Mouse (Mus musculus) MEL (cell line): ENCODE measurements around the gene Ror2. TPM values are rescaled to one million over a fixed set of nuclear protein-coding genes. Genes with fewer than 3 reads are reported as not detected.

Experiments
- DNase-seq: peaks from one replicate; pipeline ENCODE4 v3.0.0; 2011; ENCODE audit warnings: low read depth, low spot score
- H3K27ac ChIP-seq: 2 replicates; pipeline ENCODE4 v1.5.1; 2012; ENCODE audit warnings: low read depth, mild to moderate bottlenecking, control low read depth, low read length, moderate library complexity; ENCODE audit not compliant: control insufficient read depth
- H3K27me3 ChIP-seq, 2 experiments: fragments of 150-350 bp in 1 of 2; sonication (generic) in 1 of 2; 2 replicates each; pipeline ENCODE4 v1.6.1; 2012; ENCODE audit warnings: low read length in 2 of 2, mild to moderate bottlenecking in 2 of 2, improper control_type of control experiment in 1 of 2, moderate library complexity in 1 of 2; ENCODE audit not compliant: insufficient read depth in 2 of 2, control insufficient read depth in 1 of 2
- H3K36me3 ChIP-seq, 2 experiments: 2 replicates each; pipeline ENCODE4 v1.6.1; 2012 to 2014; ENCODE audit warnings: low read length in 2 of 2, improper control_type of control experiment in 1 of 2, inconsistent platforms in 1 of 2, mild to moderate bottlenecking in 1 of 2; ENCODE audit not compliant: insufficient read depth in 2 of 2, control insufficient read depth in 1 of 2
- H3K4me1 ChIP-seq, 2 experiments: fragments of 150-350 bp in 1 of 2; sonication (generic) in 1 of 2; 2 replicates each; pipeline ENCODE4 v1.6.1; 2012; ENCODE audit warnings: low read length in 2 of 2, improper control_type of control experiment in 1 of 2, mild to moderate bottlenecking in 1 of 2; ENCODE audit not compliant: insufficient read depth in 2 of 2, control insufficient read depth in 1 of 2
- H3K4me3 ChIP-seq, 2 experiments: fragments of 150-350 bp in 1 of 2; sonication (generic) in 1 of 2; 2 replicates each; pipeline ENCODE4 v1.5.1; 2012; ENCODE audit warnings: low read depth in 2 of 2, low read length in 2 of 2, mild to moderate bottlenecking in 2 of 2, moderate library complexity in 2 of 2, control low read depth in 1 of 2, improper control_type of control experiment in 1 of 2; ENCODE audit not compliant: control insufficient read depth in 1 of 2, insufficient read depth in 1 of 2
- H3K79me2 ChIP-seq: 2 replicates; pipeline ENCODE4 v1.6.1; 2012; ENCODE audit warnings: mild to moderate bottlenecking, low read length, moderate library complexity; ENCODE audit not compliant: control insufficient read depth, poor library complexity, insufficient read depth
- H3K9ac ChIP-seq: 2 replicates; pipeline ENCODE4 v1.6.1; 2012; ENCODE audit warnings: low read depth, mild to moderate bottlenecking, control low read depth, low read length, moderate library complexity; ENCODE audit not compliant: control insufficient read depth, poor library complexity, severe bottlenecking
- H3K9me3 ChIP-seq: fragments of 150-350 bp; sonication (generic); replicated peaks from 2 replicates; pipeline ENCODE4 v1.6.1; 2012; ENCODE audit warnings: mild to moderate bottlenecking, low read length, improper control_type of control experiment, moderate library complexity; ENCODE audit not compliant: insufficient read depth
- BHLHE40 ChIP-seq: IDR thresholded peaks from 2 replicates; pipeline ENCODE4 v1.6.1; 2012; ENCODE audit warnings: low read depth, mild to moderate bottlenecking, inconsistent platforms, low read length, improper control_type of control experiment, borderline replicate concordance
- CHD1 ChIP-seq: IDR thresholded peaks from 2 replicates; pipeline ENCODE4 v1.6.1; 2012; ENCODE audit warnings: low read depth, mild to moderate bottlenecking, inconsistent platforms, low read length, improper control_type of control experiment
- CTCF ChIP-seq, 3 experiments: IDR thresholded peaks in 2 of 3; conservative IDR thresholded peaks in 1 of 3; 2 replicates each; pipeline ENCODE4 v1.5.1; 2011 to 2012; ENCODE audit warnings: low read length in 3 of 3, low read depth in 2 of 3, mild to moderate bottlenecking in 2 of 3, improper control_type of control experiment in 1 of 3, inconsistent platforms in 1 of 3, mixed read lengths in 1 of 3, moderate library complexity in 1 of 3; ENCODE audit not compliant: control insufficient read depth in 1 of 3, insufficient read depth in 1 of 3, poor library complexity in 1 of 3, severe bottlenecking in 1 of 3
- ELF1 ChIP-seq: IDR thresholded peaks from 2 replicates; pipeline ENCODE4 v1.6.1; 2014; ENCODE audit warnings: low read depth, mild to moderate bottlenecking, inconsistent platforms, low read length, improper control_type of control experiment, moderate library complexity
- GATA1 ChIP-seq: IDR thresholded peaks from 2 replicates; pipeline ENCODE4 v1.6.1; 2011; ENCODE audit warnings: low read depth, low read length, improper control_type of control experiment
- JUND ChIP-seq: IDR thresholded peaks from 2 replicates; pipeline ENCODE4 v1.6.1; 2011; ENCODE audit warnings: low read depth, mild to moderate bottlenecking, improper control_type of control experiment, low read length
- KAT2A ChIP-seq: conservative IDR thresholded peaks from 2 replicates; pipeline ENCODE4 v1.6.1; 2012; ENCODE audit warnings: low read depth, low read length, improper control_type of control experiment, inconsistent platforms
- MAX ChIP-seq: IDR thresholded peaks from 2 replicates; pipeline ENCODE4 v1.6.1; 2011; ENCODE audit warnings: low read length, improper control_type of control experiment
- MAZ ChIP-seq: IDR thresholded peaks from 2 replicates; pipeline ENCODE4 v1.6.1; 2012; ENCODE audit warnings: low read depth, mild to moderate bottlenecking, inconsistent platforms, low read length, improper control_type of control experiment
- MEF2A ChIP-seq: IDR thresholded peaks from 2 replicates; pipeline ENCODE4 v1.6.1; 2014; ENCODE audit warnings: low read depth, mild to moderate bottlenecking, inconsistent platforms, low read length, improper control_type of control experiment; ENCODE audit not compliant: poor library complexity, insufficient replicate concordance, severe bottlenecking; ENCODE audit errors: extremely low read depth
- MXI1 ChIP-seq: IDR thresholded peaks from 2 replicates; pipeline ENCODE4 v1.6.1; 2011; ENCODE audit warnings: mild to moderate bottlenecking, low read depth, low read length, improper control_type of control experiment
- MYC ChIP-seq: IDR thresholded peaks from 2 replicates; pipeline ENCODE4 v1.6.1; 2011; ENCODE audit warnings: low read depth, mild to moderate bottlenecking, low read length, improper control_type of control experiment, moderate library complexity
- NRF1 ChIP-seq: IDR thresholded peaks from 2 replicates; pipeline ENCODE4 v1.6.1; 2014; ENCODE audit warnings: low read depth, mild to moderate bottlenecking, inconsistent platforms, low read length, improper control_type of control experiment, moderate library complexity; ENCODE audit not compliant: poor library complexity, insufficient read depth, severe bottlenecking
- POLR2AphosphoS2 ChIP-seq: IDR thresholded peaks from 2 replicates; pipeline ENCODE4 v1.6.1; 2011; ENCODE audit warnings: low read length, improper control_type of control experiment
- TAL1 ChIP-seq: IDR thresholded peaks from 2 replicates; pipeline ENCODE4 v1.6.1; 2012; ENCODE audit warnings: mild to moderate bottlenecking, inconsistent platforms, low read length, moderate library complexity, mixed read lengths
- TBP ChIP-seq: IDR thresholded peaks from 2 replicates; pipeline ENCODE4 v1.8.0; 2011; ENCODE audit warnings: low read depth, low read length, improper control_type of control experiment
- TCF12 ChIP-seq: IDR thresholded peaks from 2 replicates; pipeline ENCODE4 v1.6.1; 2014; ENCODE audit warnings: low read depth, mild to moderate bottlenecking, inconsistent platforms, low read length, improper control_type of control experiment, moderate library complexity
- UBTF ChIP-seq: IDR thresholded peaks from 2 replicates; pipeline ENCODE4 v1.6.1; 2012; ENCODE audit warnings: low read depth, mild to moderate bottlenecking, inconsistent platforms, low read length, improper control_type of control experiment, moderate library complexity, borderline replicate concordance; ENCODE audit not compliant: insufficient read depth
- USF2 ChIP-seq, 2 experiments: IDR thresholded peaks; 2 replicates each; pipeline ENCODE4 v1.6.1; 2011 to 2012; ENCODE audit warnings: improper control_type of control experiment in 2 of 2, low read length in 2 of 2, borderline replicate concordance in 1 of 2, inconsistent platforms in 1 of 2, low read depth in 1 of 2, mild to moderate bottlenecking in 1 of 2; ENCODE audit not compliant: insufficient read depth in 1 of 2
- ZKSCAN1 ChIP-seq: IDR thresholded peaks from 2 replicates; pipeline ENCODE4 v1.6.1; 2012; ENCODE audit warnings: low read depth, mild to moderate bottlenecking, inconsistent platforms, low read length, improper control_type of control experiment, moderate library complexity
- ZMIZ1 ChIP-seq: IDR thresholded peaks from 2 replicates; pipeline ENCODE4 v1.6.1; 2012; ENCODE audit warnings: low read depth, mild to moderate bottlenecking, inconsistent platforms, low read length, improper control_type of control experiment, moderate library complexity
- ZNF384 ChIP-seq: IDR thresholded peaks from 2 replicates; pipeline ENCODE4 v1.6.1; 2012; ENCODE audit warnings: low read depth, mild to moderate bottlenecking, inconsistent platforms, low read length, improper control_type of control experiment
- polyA plus RNA-seq, 2 experiments: library from polyadenylated mRNA; stranded (reverse) in 1 of 2; unstranded in 1 of 2; fragments of >175 nt in 1 of 2; fragments of >200 nt in 1 of 2; gene quantifications; 2 replicates each; pipeline versions ENCODE4 v1.2.1 to v1.2.4; 2012; ENCODE audit warnings: low replicate concordance in 2 of 2, low read depth in 1 of 2; ENCODE audit not compliant: insufficient read length in 2 of 2, insufficient read depth in 1 of 2, missing spikeins in 1 of 2
- total RNA-seq: library from RNA; depleted of rRNA; stranded (reverse); fragments of 300-350 nt; gene quantifications from 2 replicates; pipeline ENCODE4 v1.2.3, GENCODE M21; 2012

Ror2 gene
- total and polyA plus RNA-seq, 3 experiments: not detected

- Histone ChIP-seq H3K27me3 (no peaks in the 10 kb centered on the region), H3K27ac (no peak overlapping the region)
- TF ChIP-seq GATA1 (no peak), MYC (no peak), TBP (no peak), BHLHE40 (no peak), ZKSCAN1 (no peak), NRF1 (no peak), MAZ (no peak), CHD1 (no peak), UBTF (no peak), TAL1 (no peak), MEF2A (no peak), MAX (no peak), MXI1 (no peak), CTCF (IDR thresholded peaks at IDR 0.05 in 2 of 3, conservative IDR thresholded peaks at IDR 0.05 in 1 of 3; ENCODE audit: control insufficient read depth in 1 of 3, insufficient read depth in 1 of 3, low read depth in 2 of 3, low read length in 3 of 3, poor library complexity in 1 of 3, severe bottlenecking in 1 of 3) (no peak), ZNF384 (no peak)
- TF ChIP-seq, all 39 proteins: peak for 0
- no peak overlapping the region for H3K4me3 ChIP-seq
- no peak overlapping the region for H3K9ac ChIP-seq
- no peaks in the 10 kb centered on the region for H3K9me3 ChIP-seq
- H3K36me3 ChIP-seq: no peaks in the 10 kb centered on the region
- H3K79me2 ChIP-seq: no peaks in the 10 kb centered on the region
- H3K4me1 ChIP-seq: no peaks in the 10 kb centered on the region
- DNase-seq: no peak
These were observed 27.0 kb downstream of the Ror2 start for GRCm38 (mm10) chr13:53258943-53259342.

GRCm38 (mm10) chr13:53258497-53258896, 27.4 kb downstream of the Ror2 start:
- TF ChIP-seq MEF2A (no peak), MAZ (no peak), MXI1 (no peak), CHD1 (no peak), JUND (no peak), POLR2AphosphoS2 (no peak), USF2 (IDR thresholded peaks at IDR 0.05; ENCODE audit: borderline replicate concordance in 1 of 2, insufficient read depth in 1 of 2, low read depth in 1 of 2, low read length in 2 of 2) (no peak), KAT2A (no peak), ZMIZ1 (no peak), ELF1 (no peak), BHLHE40 (no peak), TCF12 (no peak)
- no peaks in the 10 kb centered on the region for H3K4me1 ChIP-seq
- H3K36me3 ChIP-seq: no peaks in the 10 kb centered on the region
- no peak overlapping the region for H3K27ac ChIP-seq
- no peak overlapping the region for H3K4me3 ChIP-seq
- no peaks in the 10 kb centered on the region for H3K9me3 ChIP-seq
- H3K27me3 ChIP-seq: no peaks in the 10 kb centered on the region
- DNase-seq: no peak
- no peak overlapping the region for H3K9ac ChIP-seq
- no peaks in the 10 kb centered on the region for H3K79me2 ChIP-seq
